Mouse (Mus musculus): Measurements from ENCODE around the gene Tmem51.

The Tmem51 gene

DNA sequence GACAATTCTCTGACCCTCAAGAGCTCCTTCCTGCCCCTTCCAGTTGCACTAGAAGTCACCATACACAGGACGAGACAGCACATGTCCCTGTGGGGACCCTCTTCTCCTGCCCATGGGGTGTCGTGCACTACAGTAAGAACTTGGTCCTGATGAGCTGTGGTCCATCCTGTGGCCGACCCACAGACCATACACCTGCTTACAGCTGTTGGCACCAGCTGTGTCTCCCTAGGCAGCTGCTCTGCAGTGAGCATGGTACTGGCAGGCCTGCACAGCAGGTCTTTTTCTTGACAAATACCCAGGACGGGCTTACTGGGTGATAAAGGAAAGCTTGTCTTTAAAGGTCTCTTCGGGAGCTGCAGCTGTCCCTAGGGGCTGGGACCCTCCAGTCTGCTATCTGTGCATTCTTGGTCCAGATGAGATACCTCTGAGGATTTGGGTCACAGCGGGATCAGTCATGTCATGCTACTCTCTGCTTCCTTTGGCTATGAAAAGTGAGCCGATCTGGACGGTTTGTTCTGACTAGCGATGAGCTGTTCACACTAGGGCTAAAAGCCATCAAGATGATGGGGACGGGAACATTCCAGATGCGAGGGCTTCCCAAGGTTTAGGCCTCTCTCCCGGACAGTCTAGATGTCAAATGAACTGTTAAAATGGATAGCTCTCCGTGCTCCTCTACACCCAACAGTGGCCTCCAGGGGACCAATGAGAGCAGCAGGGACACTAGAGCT, 24.8 kb downstream of the Tmem51 start:
- DNase-seq: no peak

DNA sequence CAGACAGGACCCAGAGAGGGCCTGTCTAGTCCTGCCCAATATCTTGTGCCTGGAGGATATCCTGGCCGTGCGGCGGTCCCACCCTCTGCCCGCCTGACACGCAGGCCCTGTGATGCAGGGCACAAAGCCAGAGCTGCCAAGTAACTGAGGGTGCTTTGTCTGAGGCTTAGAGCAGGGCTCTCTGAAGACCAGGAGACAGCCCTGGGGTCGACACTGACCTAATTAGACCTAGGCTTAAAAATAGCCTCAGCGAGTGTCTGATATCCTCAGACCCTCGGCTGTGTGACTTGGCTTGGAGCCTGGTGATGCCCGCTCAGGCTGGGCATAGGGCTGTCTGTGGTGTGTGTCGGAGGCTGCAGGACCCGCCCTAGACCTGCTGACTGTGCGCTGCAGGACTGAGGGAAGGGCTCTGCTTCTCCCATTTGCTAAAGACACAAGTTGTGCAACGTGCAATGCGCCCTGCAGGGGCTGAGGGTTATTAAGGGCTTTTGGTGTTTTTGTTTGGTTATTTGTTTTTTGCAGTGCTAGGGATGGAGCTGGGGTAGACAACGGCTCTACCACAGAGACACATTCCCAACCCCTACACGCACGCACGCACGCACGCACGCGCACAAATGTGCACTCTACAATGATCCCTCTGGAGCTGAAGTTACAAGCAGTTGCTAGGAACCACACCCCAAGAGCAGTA, 26.4 kb downstream of the Tmem51 start:
- DNase-seq: peak in 1 of 2 experiments; percentile 38

GRCm38 (mm10) chr4:142055600-142055999, 28.5 kb downstream of the Tmem51 start:
- no peak for DNase-seq

DNA sequence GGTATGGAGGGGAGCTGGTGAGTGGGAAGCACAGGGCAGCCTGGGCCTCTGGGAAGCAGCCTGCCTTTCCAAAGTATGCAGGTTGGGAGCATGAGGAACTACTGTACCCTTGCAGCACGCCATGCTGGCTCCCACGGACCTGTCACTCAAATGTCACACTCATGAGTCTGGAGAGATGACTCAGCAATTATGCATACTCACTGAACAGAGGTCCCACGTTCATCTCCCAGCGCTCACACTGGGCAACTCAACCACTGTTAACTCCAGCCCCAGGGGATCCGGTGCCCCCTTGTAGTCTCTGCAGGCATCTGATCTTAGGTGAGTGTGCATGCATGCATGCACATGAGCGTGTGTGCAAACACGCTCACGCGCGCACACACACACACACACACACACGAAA, 29.5 kb downstream of the Tmem51 start:
- no peak for DNase-seq

- no peak for DNase-seq
Measured at GRCm38 (mm10) chr4:142053661-142054448, 30.2 kb downstream of the Tmem51 start.

DNA sequence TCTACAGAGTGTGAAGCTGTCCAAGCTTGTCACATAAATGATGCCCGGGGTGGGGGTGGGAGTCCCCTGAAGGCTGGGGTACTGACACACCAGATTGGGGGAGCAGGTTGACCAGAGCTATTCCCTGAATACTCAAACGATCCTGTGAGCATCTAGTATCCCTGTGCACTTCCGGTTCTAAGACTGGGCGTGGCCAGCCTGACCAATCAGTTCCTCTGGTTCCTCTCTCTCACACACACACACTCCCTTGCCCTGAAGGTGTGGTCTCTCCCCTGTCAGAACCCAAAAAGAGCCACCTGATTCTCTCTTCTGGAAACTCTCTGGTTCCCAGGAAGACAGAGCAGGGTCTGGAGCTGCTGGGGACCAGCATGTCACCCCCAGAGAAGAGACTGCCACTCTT, 30.8 kb downstream of the Tmem51 start:
- peak; percentile 57 to 62 for DNase-seq

- DNase-seq: peak; percentile 88 to 90
Measured at GRCm38 (mm10) chr4:142052391-142053132, 31.5 kb downstream of the Tmem51 start.

DNA sequence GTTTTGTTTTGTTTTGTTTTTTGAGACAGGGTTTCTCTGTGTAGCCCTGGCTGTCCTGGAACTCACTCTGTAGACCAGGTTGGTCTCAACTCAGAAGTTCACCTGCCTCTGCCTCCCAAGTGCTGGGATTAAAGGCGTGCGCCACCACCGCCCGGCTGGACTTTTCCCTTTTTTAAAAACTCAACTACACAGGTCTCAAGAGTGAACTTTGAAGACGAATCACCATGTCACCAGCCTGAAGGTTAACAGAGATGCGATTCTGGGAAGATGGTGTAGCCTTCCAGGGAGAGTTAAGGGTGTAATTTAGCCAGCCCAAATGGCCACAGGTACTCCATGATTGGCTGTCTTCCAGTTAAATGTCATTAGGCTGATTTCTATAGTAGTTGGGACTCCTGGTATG, 32.2 kb downstream of the Tmem51 start:
- DNase-seq: peak; percentile 49 to 57

GRCm38 (mm10) chr4:142049963-142050362, 34.1 kb downstream of the Tmem51 start:
- DNase-seq: no peak

DNA sequence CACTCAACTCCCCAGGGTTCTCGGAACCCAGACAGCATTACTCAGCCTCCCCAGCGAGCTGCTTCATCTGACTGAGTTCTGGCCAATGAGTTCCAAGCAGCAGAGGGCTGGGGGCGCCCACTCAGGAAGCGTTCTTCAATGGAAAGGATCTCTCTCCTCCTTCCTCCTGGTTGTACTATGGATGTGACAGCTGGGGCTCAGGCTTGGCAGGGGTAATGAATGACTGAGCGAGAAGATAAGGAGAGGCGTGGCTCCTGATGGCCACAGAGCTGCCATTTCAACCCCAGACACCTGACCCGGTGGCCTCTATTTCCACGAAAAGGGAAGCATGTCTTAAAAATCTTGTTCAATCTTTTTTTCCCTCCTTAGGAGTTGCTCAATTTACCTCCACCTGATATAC, 35.7 kb downstream of the Tmem51 start:
- no peak for DNase-seq

GRCm38 (mm10) chr4:142047005-142047404, 37.1 kb downstream of the Tmem51 start:
- peak; percentile 79 to 93 for DNase-seq

DNA sequence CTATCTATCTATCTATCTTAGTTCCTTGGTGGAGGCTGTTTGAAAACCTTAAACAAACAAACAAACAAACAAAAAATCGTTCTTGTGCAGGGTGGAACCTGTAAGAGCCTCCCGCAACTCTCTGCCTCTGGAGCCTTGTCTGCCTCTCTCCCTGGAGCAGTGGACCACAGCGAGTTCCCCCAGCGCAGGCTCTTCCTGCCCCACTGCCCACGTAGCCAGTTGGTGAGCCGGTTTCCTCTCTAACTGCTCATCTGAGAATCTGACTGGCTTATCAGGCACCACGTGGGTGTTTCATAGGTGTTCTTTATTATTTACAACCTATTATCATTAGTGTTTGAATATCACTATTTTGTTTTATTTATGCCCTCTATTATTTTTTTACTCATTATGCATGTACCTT, 37.6 kb downstream of the Tmem51 start:
- DNase-seq: peak; percentile 51 to 57

DNA sequence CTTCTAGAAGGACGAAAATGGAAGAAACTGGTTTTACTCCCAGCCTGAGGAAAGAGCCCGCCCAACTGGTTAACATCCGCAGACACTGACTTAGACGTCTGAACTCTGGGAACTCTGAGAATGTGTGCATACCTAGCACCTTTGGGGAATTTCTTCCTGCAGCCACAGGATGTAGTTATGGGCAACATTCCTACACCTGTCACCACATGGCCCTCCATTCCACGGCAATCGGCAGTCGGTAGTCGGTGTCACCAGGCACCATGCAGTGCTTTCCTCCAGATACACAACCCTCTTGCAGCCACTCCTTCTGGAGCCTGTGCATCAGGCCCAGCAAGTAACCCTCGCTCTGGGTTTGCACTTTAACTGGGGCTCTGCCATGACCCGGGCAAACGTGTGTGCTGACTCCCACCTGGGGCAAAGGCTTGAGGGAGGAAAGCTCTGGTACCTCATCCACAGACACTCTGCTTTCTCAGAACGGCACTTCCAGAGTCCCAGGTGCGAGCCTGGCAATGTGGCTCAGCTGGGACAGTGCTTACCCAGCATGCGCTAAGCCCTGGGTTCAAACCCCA, 38.4 kb downstream of the Tmem51 start:
- peak in 1 of 2 experiments; percentile 57 for DNase-seq

DNA sequence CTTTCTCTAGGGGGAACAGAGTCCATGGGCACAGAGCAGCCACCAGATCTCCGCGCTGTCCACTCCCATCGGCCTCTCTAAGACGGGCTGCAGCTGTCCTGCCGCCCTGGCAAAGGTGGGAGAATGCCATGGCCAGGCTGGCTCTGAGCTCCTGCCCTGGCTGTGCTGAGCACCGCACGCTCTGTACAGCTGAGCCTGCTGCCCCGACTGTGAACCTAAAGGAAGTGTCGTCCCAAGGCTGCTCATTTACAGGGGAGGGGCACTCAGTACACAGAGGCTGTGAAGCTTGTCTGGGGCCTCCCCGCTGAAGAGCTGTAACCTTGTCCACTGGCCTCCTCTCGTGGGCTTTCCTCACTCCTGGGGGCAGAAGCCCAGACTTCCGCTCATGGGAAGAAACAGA, 39.7 kb downstream of the Tmem51 start:
- DNase-seq: no peak

DNA sequence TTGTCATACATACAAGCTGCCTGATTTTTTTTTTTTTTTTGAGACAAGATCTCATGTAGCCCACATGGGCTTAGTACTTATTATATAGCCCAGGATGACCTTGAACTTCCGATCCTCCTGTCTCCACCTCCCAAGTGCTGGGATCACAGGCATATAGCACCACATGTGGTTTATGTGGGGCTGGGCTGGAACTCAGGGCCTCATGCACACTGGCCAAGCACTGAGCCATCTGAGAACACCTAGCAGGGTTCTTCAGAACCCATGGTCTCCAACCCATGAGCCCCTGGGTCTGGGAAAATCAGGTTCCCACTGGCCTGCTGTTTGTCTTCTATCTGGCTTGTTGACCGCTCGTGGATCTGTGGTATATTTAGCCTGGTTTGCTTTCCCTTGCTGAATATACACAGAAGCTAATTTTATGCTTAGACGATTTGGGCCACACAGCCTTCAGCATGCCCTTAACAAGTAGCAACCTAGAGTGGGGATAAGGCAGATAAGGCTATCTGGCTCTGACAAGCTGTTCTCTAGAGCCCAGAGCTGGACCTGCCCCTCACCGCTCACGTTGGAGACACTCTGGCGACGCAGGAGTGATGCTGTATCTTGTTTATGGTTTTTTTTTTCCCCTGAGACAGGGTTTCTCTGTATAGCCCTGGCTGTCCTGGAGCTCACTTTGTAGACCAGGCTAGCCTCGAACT, 44.3 kb downstream of the Tmem51 start:
- no peak for DNase-seq

- no peak for DNase-seq
Measured at GRCm38 (mm10) chr4:142037897-142038296, 46.2 kb downstream of the Tmem51 start.

DNA sequence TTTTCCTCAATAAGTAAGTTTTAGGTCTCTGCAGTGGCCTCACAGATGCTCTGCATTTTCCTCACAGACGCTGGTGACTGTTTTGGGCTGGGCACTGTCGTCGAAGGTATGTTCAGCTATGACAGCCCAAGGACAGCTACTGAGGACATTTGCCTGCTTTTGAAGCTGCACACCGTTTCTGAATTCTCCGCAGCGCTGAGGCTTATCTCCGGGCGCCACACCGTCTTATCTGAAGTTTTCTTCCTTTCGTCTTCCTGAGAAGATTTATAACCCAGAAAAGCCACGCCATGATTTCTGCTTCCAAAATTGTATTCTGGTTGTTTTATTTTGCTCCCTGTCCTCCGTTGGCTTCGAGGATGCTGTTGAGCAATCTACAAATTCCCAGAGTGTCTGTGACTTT, 55.6 kb downstream of the Tmem51 start:
- no peak for DNase-seq

GRCm38 (mm10) chr4:142026965-142027364, 57.1 kb downstream of the Tmem51 start:
- DNase-seq: no peak

DNA sequence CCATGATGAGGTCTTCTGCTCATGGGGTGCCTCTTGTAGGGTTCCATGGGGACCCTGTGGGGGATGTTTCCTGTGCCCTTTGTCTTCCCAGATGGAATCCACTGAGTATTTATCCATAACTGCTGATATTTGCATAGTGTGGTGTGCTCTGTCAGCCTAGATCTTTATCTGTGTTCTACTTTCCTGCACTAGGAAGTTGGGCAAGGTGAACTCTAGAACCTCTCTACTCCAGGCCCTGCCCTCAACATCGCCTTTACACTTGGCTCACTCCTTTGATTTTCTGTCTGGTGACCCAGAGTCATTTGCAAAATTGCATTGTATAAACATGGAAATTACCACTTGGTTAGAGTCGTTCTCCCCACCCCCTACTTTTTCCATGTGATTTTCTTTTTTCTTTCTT, 59.6 kb downstream of the Tmem51 start:
- DNase-seq: no peak

GRCm38 (mm10) chr4:142023166-142023565, 60.9 kb downstream of the Tmem51 start:
- no peak for DNase-seq

- no peak for DNase-seq
Measured at GRCm38 (mm10) chr4:142017686-142018085, 66.4 kb downstream of the Tmem51 start.

Measured in kidney, postnatal 36 days (tissue).